Mouse (Mus musculus): ENCODE results near the gene Nrg3. TPM values are rescaled to one million over a fixed set of nuclear protein-coding genes. Genes with fewer than 3 reads are reported as not detected.
"Not testable (repeated sequence)": the region's sequence is repeated elsewhere in the genome, so short reads cannot be mapped to it uniquely, and the experiment has no call there.

The Nrg3 gene
- polyA plus RNA-seq, 1 experiment from 2014 or later, result 0.11 TPM

- Histone ChIP-seq H3K27ac (replicated peaks) (no peak overlapping the region), H3K4me3 (no peak overlapping the region), H3K9me3 (no peaks in the 10 kb centered on the region), H3K4me2 (no peak overlapping the region), H3K9ac (no peak overlapping the region), H3K27me3 (replicated peaks) (no peaks in the 10 kb centered on the region), H3K4me1 (no peaks in the 10 kb centered on the region), H3K36me3 (no peaks in the 10 kb centered on the region)
- no peak for ATAC-seq (ENCODE audit: extremely low read depth, insufficient number of reproducible peaks, low FRiP score, low TSS enrichment)
- WGBS, result 52% methylated on average over 6 of the region's 6 CpGs
Observed at GRCm38 (mm10) chr14:38433793-38434589, 1038.9 kb downstream of the Nrg3 start.

- Histone ChIP-seq H3K4me2 (no peak overlapping the region), H3K9ac (no peak overlapping the region), H3K9me3 (no peaks in the 10 kb centered on the region), H3K36me3 (no peaks in the 10 kb centered on the region), H3K27ac (replicated peaks) (no peak overlapping the region), H3K4me3 (no peak overlapping the region), H3K27me3 (replicated peaks) (no peaks in the 10 kb centered on the region), H3K4me1 (no peaks in the 10 kb centered on the region)
- ATAC-seq (ENCODE audit: extremely low read depth, insufficient number of reproducible peaks, low FRiP score, low TSS enrichment), result no peak
Observed at GRCm38 (mm10) chr14:38374660-38375059, 1098.2 kb downstream of the Nrg3 start.

GRCm38 (mm10) chr14:38340967-38341366, 1131.9 kb downstream of the Nrg3 start:
- no peak overlapping the region for H3K4me2 ChIP-seq

GRCm38 (mm10) chr14:38322841-38323240, 1150.0 kb downstream of the Nrg3 start:
- not testable (repeated sequence) for H3K27ac ChIP-seq (replicated peaks)

More at GRCm38 (mm10) chr14:38340967-38341366, 1131.9 kb downstream of the Nrg3 start:
- Histone ChIP-seq H3K27me3 (replicated peaks) (no peaks in the 10 kb centered on the region), H3K9ac (no peak overlapping the region), H3K27ac (replicated peaks) (no peak overlapping the region), H3K4me1 (no peaks in the 10 kb centered on the region), H3K9me3 (no peaks in the 10 kb centered on the region), H3K4me3 (no peak overlapping the region), H3K36me3 (no peaks in the 10 kb centered on the region)
- ATAC-seq (ENCODE audit: extremely low read depth, insufficient number of reproducible peaks, low FRiP score, low TSS enrichment), result no peak

GRCm38 (mm10) chr14:38320619-38321340, 1152.1 kb downstream of the Nrg3 start:
- no peak overlapping the region for H3K4me2 ChIP-seq
- WGBS, result 88% methylated on average over 1 of the region's 1 CpGs
- H3K27ac ChIP-seq (replicated peaks), result no peak overlapping the region
- H3K9me3 ChIP-seq, result 0 out of 2 replicates have a peak, but pooled peaks cover 6% of the 10 kb centered on the region
- H3K4me1 ChIP-seq, result no peaks in the 10 kb centered on the region
- no peaks in the 10 kb centered on the region for H3K27me3 ChIP-seq (replicated peaks)
- no peaks in the 10 kb centered on the region for H3K36me3 ChIP-seq
- H3K9ac ChIP-seq, result no peak overlapping the region
- H3K4me3 ChIP-seq, result no peak overlapping the region
- ATAC-seq (ENCODE audit: extremely low read depth, insufficient number of reproducible peaks, low FRiP score, low TSS enrichment), result no peak

More at GRCm38 (mm10) chr14:38322841-38323240, 1150.0 kb downstream of the Nrg3 start:
- not testable (repeated sequence) for ATAC-seq (ENCODE audit: extremely low read depth, insufficient number of reproducible peaks, low FRiP score, low TSS enrichment); H3K36me3 ChIP-seq; H3K4me2 ChIP-seq; H3K4me3 ChIP-seq; H3K27me3 ChIP-seq (replicated peaks); H3K4me1 ChIP-seq; H3K9me3 ChIP-seq; H3K9ac ChIP-seq
- WGBS, result 63% methylated on average over 1 of the region's 1 CpGs

Small RNA genes lying within 50 kb of the gene (microRNA-seq; reads per million reads assigned to microRNA genes)
- gene Gm27332, result not detected

Data from heart, embryonic 13.5 days (tissue).